Mouse (Mus musculus) adrenal gland, adult 2 months (tissue): Measurements from ENCODE around the gene Abcf1. TPM values are rescaled to one million over a fixed set of nuclear protein-coding genes. Genes with fewer than 3 reads are reported as not detected.
A peak's percentile ranks its signal among the peaks of the same experiment; 100 is the strongest.
"Not testable (repeated sequence)": the region's sequence is repeated elsewhere in the genome, so short reads cannot be mapped to it uniquely, and the experiment has no call there.

Source experiments
- DNase-seq: peaks from one replicate; pipeline ENCODE4 v3.0.0; 2021
- polyA plus RNA-seq: library from polyadenylated mRNA; depleted of rRNA; stranded (reverse); fragments of >200 nt; gene quantifications from 2 replicates; pipeline ENCODE4 v1.2.3, GENCODE M21; 2012
- total RNA-seq, 2 experiments: library from RNA; stranded (reverse); gene quantifications; 2 replicates each; pipeline ENCODE4 v1.2.3; 2021

Gene Abcf1
- total and polyA plus RNA-seq, 3 experiments: 78.9 to 86.8 (median 83.5) TPM

DNA sequence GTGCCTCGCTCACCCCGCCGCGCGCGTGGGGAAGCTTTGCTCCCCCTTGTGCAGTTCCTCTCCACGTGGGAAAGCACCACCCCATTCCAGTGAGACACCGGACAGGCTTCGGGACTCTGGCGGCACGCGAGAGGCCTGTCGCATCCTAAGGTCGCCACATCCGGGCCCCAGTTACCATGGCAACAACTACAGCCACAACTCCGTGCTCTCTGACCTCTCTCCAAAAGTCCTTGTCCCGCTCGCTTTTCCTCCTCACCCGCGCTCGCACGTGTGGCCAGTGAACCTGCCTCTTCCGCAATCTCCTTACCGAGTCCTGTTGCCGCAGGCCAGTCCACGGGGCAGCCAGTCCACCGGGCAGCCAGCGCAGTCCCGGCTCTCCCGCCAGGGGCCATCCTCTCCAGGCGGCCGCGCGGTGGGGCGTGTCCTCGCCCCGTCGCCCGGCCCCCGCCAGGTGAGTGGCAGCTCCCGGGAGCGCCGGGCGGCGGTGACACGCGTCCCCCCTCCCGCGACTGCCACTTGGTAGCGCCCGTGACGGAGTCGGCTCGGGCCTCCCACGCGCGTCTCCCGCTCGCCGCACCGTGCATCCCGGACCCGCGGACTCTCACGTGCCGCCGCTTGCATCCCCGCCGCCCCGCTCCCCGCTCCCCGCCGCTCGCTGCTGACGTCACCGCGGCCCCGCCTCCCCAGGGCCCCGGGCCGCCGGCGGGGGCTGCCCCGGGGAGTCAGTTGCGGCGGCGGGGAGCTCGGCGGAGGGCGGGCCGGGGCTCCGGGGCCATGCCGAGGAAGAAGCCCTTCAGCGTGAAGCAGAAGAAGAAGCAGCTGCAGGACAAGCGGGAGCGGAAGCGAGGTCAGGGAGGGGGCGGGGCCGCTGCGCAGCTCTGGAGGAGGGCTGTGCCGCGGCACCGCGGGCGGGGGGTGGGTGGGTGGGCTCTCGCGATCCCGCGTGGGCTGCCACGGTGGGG is 10.1 kb upstream of the Abcf1 start, which contains the start of the genes Gnl1 and Prr3:
Gnl1 (plus strand) TSS at position 451 of the 962 bp plus-strand sequence.
Prr3 (minus strand) TSS at position 836 of the 962 bp plus-strand sequence.
- DNase-seq: peak; percentile 96

DNA sequence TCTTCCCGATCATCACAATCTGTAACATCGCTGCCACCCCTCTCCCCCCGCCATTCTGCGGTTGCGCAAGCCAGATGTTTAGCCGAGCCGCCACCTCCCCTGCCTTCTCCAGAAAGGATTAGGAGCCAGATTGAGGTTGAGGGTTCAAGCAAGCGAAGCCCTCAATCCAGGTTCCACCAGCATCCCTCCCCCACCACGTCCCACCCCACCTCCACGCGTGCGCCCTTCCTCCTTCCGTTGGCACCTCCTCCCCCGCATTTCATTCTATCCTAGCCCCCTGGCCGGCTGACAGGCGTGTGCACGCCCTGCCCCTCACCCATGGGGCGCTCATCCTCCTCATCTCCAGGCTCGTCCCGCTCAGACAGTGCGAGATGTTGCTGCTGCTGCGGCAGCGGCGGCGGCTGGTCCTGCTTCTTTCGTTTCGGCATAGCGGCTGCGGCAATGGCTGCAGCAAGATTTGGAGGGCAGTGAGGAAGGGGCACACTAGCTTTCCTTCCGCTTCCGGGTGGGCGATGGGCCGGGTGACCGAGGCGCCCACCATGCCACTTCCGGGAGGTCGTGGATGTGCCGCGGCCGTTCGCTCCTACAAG is 9.3 kb upstream of the Abcf1 start:
- DNase-seq: no peak

DNA sequence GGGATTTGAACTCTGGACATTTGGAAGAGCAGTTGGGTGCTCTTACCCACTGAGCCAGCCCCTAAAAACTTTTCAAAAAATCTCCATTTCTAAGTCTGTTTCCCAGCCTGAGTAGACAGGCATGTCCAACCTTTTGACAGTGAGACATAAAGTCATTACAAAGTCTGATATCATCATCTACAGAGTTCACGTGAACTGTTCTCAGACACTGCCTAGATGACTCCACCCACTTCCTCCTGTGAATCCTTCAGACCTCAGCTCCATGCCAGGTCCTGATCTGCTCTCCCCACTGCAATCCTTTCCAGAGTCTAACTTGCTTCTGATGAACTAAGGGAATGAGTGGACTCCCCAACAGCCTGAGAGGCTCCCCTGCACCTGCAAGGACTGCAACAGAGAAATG is 2.6 kb upstream of the Abcf1 start:
- DNase-seq: no peak

DNA sequence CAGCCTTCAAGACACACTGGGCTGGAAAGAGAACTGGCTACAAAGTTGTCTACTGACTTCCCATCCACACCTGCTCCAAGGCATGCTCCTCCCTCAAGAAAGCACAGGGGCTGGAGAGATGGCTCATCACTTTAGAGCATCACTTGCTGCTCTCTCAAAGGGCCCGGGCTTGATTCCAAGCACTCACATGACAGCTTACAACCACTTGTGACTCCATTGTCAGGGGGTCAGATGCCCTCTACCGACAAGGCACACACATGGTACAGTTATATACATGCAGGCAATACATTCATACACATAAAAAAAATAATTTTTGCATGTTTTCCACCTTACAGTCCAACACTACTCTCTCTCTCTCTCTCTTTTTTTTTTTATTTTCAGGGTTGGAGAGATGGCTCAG is 1.9 kb downstream of the Abcf1 start:
- DNase-seq: no peak

DNA sequence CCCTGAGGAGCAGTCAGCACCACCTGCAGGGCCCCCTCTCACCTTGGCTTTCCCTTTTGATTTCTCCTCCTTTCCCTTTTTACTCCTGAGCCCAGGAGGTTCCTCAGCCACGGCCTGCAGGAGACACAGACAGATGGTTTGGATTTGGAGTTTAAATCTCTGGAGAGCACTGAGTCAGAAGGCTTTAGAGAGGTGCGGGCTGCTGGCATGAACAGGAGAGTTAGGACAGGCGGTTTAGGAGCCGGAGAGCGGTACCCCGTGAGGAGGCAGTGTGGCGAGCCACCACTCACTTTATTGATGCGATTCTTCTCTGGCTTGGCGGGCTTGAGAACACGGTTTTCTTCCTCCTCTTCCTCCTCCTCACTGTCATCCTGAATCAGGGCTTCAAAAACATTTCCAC is 6.3 kb downstream of the Abcf1 start:
- no peak for DNase-seq

DNA sequence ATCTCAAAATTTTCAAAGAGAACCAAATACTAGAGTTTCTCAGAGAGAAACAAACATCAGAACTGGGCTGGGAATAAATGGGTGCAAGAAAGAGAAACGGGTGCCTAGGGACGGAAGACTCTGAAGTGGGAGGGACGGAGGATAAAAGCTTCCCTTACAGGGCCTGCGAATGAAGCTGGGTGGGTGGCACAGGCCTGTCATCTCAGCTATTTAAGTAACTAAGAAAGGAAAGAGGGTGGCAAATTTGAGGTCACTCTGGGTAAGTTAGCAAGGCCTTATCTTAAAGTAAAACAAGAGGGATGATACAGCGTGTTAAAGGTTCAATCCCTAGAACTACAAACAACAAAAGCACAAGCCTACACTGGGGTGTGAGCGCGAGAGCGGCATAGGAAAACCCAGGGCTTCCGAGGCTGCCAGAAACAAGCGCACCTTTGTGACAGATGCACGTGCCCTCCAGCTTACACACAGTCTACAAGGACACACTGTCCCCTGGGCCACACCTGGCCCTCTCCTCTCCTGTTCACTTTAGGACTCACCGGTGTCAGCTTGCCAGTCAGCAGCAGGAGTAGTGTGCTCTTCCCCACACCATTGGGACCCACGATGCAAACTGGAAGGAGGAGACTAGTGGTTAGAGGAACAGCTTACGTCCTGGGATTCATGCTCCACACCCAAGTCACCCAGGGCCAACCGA is 10.9 kb downstream of the Abcf1 start:
- no peak for DNase-seq

DNA sequence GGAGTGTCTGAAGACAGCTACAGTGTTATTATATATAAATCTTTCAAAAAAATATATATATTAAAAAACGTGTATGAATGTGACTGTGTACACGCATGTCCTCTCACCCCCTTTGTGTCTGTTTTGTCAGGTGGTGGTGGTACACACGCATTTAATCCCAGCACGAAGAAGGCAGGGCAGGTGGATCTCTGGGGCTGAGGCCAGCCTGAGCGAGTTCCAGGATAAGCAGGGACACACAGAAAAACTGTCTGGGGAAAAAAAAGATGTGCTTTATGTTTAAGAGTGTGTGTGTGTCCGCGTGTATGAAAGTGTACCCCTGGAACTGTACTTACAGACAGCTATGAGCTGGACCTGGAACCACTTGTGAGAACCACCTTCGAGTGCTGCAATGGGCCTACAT is 14.9 kb downstream of the Abcf1 start:
- DNase-seq: no peak

DNA sequence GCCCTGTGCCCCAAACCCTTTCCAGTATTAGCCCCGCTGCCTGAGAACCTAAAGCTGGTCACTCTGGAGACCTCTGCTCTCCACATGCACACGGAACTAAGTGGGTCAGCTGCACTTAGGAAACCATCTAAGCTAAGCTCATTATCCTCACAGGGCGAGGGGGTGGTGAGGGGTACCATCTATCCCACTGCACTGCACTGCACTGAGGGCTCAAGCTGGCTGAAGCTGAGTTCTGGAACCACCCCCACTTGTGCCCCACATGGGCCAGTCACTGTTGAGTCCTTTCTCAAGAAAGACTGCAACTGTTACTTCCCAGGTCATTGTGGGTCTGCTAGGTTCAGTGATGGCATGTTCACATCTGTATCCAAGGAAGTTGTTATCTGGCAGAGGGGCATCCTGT is 17.0 kb downstream of the Abcf1 start:
- not testable (repeated sequence) for DNase-seq

DNA sequence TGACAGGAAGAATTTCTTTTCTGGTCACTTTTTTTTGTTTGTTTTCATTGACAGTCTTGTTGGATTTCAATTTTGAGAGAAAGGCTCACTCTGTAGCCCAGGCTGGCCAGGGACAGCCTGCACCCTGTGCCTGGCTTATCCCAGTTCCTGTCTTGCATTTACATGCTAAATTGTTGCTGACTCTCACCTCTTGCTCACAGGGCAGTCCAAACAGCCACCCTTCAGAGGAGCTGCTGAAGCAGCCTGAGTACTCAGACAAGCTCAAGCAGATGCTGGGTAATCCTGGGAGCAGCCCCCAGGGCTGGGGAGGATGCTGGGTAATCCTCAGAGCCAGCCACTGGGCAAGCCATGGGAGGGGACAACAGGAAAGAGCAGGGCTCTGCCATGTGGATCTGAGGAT is 18.6 kb downstream of the Abcf1 start:
- DNase-seq: not testable (repeated sequence)

DNA sequence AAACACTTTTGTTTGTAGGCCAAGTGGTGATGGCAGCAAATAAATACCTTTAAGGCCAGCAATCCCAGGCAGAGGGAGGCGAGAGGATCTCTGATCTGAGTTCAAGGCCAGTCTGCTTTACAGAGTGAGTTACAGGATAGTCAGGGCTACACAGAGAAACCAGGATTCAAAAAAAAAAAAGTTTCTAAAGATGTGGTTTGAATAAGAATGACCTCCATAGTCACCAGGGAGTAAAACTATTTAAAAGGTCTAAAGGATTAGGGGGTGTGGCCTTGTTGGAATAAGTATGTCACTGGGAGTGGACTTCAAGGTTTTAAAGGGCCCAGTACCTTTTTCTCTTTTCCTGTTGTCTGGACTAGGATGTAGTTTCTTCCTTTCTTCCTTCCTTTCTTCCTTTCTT is 29.6 kb downstream of the Abcf1 start:
- DNase-seq: no peak

DNA sequence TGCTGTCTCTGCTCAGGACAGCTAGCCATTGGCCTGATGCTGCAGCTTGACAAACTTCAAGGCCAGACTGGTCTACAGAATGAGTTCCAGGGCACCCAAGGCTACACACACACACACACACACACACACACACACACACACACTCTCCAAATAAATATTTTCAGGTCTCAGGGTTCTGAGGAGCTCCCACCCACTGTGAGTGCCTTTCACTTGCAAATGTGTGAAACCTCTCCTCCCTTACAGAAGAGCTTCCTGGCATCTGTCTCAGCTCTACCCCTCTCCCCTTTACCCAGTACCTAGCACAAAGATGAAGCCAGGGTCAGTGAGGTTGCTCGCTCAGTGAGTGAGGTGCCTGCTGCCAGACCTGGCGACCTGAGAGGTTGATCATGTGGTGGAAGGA is 30.5 kb downstream of the Abcf1 start:
- no peak for DNase-seq

DNA sequence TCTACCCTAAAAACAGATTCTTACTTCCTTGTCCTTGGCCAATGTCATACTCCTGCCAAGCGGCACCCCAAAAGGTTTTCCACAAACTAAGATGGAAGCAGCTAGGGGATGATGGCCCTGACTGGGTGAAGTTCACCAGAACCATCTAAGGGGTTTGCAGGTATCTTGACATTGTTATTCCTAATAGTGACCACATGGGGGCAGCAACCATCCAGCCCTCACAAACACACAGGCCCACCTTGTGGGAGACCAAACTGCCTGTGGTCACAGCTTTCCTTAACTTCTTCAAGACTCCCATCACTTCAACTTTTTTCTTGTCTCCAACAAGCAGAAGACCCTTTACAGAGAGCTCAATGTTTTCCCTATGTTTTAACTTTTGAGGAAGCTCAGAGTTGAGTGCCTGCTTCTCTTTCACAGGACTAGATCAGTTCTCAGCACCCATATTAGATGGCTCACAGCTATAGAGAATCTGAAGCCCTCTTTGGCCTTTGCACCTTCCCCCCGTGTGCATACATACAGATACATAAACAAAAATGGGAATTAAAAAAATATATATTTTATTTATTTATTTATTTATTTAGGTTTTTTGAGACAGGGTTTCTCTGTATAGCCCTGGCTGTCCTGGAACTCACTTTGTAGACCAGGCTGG is 31.7 kb downstream of the Abcf1 start:
- DNase-seq: no peak

DNA sequence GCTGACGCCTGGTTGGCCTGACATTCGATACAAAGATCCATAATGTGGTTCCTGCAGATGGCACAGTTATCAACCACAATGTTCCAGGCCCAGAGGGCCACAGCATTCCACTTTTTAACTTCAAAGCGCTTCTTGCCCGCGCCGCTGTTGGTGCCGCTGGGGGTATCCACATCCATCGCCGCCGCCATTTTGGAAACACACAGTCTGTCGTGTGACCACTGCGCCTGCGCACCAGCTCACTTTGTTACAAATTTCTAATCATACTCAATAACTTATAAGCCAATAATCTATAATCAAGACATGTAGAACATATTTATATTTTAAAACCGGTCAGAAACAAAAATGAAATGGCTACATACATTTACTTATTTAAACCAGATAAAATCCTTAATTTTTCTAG is 33.8 kb downstream of the Abcf1 start:
- not testable (repeated sequence) for DNase-seq

DNA sequence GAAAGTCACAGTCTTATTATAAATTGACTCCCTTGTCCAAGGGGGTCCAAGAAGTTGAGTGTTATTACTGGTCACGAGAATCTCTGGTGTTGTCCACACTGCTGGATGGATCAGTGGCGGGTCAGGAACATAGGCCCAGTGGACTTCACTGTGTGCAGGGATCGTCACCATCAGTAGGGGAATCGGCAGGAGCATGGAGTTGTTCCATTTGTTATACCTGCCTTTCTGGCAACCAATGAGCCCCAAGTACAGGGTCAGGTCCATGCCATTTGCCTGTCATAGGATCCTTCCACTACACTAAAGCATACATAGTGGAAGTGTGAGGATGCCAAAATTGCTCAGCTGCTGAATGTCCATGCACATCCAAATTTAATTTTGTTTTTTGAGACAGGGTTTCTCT is 37.0 kb downstream of the Abcf1 start:
- DNase-seq: peak; percentile 1

DNA sequence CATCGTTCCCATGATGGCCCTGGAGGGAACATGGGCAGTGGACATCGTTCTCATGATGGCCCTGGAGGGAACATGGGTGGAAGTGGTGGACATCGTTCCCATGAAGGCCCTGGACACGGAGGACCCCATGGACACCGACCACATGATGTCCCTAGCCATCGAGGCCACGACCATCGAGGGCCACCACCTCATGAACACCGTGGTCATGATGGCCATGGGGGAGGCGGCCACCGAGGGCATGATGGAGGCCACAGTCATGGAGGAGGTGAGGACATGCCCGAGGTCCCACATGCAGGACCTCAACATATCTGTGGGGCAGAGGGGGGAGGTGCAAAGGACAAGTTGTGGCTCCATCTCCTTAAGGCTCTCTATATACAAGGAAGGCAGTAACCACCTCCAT is 38.9 kb downstream of the Abcf1 start:
- DNase-seq: no peak

DNA sequence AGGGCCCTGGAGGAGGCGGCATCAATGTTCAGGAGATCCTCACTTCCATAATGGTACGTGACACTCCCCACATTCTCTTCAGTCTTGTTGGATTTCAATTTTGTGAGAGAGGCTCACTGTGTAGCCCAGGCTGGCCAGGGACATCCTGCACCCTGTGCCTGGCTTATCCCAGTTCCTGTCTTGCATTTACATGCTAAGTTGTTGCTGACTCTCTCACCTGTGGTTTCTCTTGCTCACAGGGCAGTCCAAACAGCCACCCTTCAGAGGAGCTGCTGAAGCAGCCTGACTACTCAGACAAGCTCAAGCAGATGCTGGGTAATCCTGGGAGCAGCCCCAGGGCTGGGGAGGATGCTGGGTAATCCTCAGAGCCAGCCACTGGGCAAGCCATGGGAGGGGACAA is 40.0 kb downstream of the Abcf1 start:
- DNase-seq: no peak

DNA sequence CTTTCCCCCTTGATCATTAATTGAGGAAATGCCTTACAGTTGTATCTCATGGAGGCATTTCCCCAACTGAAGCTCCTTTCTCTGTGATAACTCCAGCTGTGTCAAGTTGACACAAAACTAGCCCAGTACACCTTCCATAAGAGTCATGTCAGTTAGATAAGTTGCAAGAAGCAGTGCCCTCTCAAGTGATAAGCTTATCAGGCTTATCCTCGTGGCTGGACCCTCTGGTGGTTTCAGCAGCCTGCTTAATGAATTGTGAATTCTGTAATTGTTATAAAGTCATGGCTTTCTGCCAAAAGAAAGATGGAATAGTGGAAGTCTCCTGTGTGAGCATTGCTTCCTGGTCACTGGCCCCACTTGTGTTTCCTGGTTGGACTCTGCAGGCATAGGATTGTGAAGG is 42.1 kb downstream of the Abcf1 start:
- no peak for DNase-seq

DNA sequence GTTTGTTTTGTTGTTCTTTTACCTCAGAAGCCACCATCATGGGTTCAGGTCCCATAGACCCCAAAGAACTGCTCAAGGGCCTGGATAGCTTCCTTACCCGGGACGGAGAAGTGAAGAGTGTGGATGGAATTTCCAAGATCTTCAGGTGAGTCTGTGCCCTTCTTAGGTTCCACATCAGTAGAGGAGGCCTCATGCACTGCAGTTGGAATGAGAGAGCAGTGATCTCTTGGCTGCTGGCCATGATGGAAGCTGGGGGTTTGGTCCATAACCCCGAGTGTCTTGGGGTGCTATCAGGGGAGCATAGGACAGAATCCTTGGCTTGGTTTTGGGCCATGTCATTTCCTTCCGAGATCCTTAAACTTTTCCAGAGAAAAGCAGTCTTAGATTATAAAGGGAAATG is 46.3 kb downstream of the Abcf1 start:
- DNase-seq: no peak

DNA sequence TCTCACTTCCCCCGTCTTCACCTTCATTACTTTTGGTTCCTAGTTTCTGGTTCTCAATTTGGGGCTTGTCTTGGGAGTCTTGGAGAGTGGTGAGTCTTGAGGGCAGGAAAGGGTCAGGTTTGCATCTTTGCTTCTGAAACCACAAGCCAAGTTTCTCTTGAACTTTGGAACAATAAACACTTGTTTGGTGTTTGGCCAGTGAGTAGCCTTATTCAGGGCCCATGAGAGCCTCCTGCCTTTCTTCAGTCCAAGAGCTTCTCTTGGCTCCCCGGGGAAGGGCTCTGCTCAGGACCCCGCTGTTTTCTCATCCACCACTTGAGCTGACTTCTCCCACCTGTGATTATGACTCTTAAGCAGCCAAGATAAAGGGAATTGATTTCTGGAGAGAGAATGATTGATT is 47.0 kb downstream of the Abcf1 start:
- no peak for DNase-seq

DNA sequence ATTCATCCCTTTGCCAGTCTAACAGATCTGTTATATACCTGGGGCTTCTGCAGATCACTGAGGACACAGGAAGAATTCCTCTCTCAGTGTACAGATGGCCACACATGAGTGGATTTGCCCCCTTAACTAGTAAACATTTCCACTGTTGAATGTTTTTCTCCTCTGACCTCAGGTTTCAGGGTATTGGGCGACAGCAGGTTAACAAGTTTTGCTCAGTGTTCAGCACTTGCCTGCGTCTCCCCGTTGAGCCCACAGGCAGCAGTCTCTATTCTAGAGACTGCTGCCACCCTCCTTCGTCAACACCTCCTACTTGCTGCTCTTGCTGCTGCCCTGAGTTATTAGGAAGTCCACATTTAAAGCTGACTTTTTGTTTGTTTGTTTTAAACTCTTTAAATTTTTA is 47.9 kb downstream of the Abcf1 start:
- no peak for DNase-seq

DNA sequence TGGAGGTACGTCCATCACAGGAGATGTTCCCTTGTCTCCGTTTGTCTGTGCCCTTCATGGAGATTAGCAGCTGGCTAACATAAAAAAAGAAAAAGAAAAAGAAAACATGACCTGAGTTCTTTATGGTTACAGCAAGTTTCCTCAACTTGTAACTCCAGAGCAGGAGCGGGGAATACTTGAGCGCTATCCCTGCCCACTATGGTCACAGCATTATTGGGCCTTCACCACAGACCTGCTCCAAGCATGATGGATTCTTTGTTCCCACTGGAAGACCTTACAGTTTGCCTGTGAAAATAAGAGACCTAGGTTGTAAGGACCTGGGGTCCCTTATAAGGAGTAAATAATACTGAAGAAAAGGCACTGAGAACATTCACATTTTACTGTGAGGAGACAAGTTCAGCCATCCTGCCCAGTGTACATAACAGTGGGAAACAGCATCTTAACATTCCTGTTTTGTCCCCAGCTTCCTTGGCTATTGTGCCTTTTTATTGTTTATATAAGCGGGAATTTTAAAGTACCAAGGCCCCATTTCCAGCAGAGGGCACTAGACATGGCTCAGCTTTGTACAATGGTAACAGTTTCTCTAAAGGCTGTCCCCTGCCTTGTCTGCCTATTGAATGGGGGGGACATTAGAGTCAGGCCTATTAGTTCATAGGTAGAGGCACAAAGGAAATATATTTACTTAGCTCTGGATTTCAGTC is 48.5 kb downstream of the Abcf1 start:
- no peak for DNase-seq

DNA sequence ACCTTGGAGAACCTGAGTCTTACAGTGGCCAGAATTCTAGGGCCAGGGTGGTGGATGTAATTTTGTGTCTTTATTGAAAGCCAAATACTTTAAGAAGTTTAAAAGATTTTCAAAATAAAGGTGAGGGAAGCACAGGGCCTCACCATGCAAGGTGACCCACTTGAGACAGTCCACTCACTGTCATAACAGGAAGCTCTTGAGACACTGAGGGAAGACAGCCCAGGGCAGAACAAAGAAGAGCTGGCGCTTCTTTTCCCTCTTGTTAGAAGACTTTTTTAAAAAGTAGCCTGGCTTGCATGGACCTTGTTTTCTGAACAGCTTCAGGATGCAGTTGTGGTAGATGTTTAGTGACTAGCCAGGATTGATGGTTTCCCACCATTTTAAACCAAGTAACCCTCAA is 49.2 kb downstream of the Abcf1 start:
- DNase-seq: no peak
